Mouse (Mus musculus) T-helper 17 cell (primary cell): ENCODE measurements around the gene Ssr4.
"Not testable (repeated sequence)": the region's sequence is repeated elsewhere in the genome, so short reads cannot be mapped to it uniquely, and the experiment has no call there.

Experiments used
- in situ Hi-C, 2 experiments: fragments of 300-600 bp; cut with MboI, MseI; formaldehyde crosslinking; loops; 1 replicate in 1 of 2; 2 replicates in 1 of 2; pipeline ENCODE4 v1.15.1; 2025; ENCODE audit warnings: high pct_unique_total_duplicates in 2 of 2

The Ssr4 gene

DNA sequence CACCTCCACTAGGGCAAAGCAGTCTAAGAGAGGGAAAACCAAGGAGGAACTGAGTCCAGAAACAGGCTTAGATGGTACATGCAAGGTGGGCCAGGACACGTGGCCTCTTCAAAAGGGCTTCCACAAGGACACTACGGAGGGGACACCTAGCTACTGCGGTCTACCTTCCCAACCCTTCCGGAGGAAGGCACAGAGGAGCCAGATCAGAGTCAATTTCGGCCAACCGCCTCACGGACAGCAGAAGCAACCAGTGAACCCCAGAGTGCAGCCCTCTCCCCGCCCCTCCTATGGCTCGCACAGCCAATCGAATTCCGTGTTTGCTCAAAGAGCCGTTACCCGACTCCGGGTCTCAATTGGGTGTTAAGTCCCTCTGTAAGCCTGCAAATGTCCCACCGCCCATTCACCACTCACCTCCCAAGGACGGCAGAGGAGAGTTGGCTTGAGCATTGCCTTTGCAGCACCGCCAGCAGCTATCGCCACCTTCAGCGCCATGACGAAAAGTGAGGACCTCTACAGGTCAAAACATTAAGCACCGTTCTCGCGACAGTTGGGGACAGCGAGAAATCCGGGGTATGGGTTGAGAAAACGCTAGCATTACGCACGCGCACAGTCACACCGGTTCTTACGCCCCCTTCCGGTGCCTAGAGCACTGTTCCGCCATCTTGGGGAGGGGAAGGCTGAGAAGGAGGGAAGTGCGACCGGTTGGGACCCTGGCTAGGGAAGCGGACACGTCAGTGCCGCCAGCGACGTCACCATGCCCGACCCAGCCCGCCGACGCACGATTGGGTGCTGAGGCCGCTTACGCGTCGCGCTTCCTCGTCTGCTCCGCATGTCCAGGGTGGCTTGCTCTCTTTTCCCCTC, at the start of gene Ssr4, which contains the start of gene Idh3g:
TSS of gene Ssr4 (plus strand) at position 665 of the 861 bp plus-strand sequence.
TSS of gene Idh3g (minus strand) at position 534 of the 861 bp plus-strand sequence.
- in situ Hi-C loops = no loop called here

DNA sequence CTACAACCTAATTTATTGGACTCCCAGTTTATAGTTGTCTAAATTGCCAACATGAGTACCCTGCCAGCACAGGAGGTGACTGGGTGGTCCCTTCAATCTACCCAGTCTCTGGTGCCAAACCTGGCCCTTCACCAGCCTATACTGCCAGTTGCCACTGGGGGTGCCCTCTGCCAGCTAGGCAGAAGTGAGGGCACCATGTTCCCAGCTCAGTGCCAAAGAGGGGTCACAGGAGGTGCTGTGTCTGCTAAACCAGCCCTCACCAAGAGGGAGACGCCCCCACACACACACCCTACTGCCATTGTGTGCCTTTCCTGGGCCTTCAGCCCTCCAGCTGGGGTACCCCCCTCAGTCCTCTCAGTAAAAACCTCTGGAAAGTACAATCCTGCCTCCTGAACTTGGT, 48.7 kb upstream of the Ssr4 start:
- in situ Hi-C loops = no loop called here

DNA sequence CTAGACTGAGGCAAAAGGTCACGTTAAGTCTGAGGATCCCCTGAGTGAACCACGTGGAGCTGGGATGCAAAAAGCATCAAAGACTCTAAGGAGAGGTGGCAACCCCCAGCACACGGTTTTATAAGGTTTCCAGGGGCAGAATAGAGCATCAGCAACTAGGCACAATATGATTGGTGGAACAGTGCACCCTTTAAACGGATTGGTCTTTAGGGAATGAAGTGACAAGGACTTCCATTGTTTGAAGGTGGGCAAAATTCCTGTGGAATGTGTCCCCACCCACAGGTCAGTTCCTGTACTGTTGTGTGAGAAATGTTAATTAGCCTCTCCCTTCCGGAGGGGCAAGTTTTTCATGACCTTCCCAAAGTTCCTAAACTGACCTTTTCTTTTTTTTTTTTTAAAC, 47.7 kb upstream of the Ssr4 start:
- in situ Hi-C loops = no loop called here

DNA sequence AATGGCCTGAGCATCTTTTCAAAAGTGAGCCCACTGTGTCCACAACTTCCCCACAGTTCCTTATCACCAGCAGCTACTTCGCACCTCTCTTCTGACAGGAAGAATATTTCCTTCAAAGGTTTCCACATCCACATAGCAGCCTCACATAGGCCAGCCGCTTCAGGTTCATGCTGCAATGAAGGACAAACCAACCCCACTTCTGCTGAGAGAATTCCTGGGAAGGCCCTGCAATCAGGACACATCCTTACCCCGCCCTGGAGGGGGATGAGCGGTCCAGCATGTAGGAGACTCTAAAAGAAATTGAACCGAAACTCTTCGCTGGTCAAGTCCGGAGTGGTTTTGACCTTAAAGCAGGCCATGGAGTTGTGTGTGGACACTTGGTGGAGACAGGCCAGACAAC, 47.0 kb upstream of the Ssr4 start:
- in situ Hi-C loops = not testable (repeated sequence)

DNA sequence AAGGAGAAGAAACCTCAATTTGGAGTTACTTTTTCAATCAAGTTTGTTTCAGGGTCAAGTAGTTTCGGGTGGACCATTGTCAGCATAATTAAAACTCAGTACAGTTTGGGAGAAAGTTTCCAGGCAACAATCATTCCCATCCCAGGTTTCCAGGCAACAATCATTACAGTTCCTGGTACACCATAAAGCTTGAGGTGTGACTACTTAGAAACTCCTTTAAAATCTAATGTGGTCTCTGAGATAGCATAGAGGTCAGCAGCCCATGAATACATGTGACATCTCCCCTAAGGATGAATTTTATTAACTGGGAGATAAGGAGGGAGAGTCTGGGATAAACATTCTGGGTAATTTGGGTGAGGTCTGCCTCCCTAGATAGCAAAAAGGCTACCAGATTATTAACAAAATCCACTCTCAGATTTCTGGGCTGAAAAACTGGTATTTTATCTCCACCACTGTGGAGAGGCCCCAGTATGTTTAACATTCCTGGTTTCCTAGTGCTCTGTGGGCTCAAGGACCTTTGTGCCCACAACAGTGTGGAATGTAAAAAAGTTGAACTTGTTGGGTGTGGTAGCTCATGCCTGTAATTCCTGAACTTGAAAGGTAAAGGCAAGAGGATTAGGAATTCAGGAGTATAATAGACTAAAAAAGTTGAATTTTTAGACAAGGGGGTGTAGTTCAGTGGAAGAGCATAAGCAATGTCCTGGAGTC, 41.9 kb upstream of the Ssr4 start:
- in situ Hi-C loops = no loop called here

DNA sequence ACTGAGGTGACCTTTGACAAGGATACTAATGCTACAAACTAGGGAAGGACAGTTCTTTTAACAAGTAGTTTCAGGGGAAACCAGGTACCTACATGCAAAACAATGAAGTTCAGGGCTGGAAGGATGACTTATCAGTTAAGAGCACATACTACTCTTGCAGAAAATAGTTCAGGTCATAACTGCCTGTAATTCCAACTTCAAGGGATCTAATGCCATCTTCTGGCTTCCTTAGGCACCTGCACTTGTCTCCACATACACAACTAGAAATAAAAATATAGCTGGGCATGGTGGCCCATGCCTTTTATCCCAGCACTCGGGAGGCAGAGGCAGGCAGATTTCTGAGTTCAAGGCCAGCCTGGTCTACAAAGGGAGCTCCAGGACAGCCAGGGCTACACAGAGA, 37.9 kb upstream of the Ssr4 start:
- in situ Hi-C loops = no loop called here

DNA sequence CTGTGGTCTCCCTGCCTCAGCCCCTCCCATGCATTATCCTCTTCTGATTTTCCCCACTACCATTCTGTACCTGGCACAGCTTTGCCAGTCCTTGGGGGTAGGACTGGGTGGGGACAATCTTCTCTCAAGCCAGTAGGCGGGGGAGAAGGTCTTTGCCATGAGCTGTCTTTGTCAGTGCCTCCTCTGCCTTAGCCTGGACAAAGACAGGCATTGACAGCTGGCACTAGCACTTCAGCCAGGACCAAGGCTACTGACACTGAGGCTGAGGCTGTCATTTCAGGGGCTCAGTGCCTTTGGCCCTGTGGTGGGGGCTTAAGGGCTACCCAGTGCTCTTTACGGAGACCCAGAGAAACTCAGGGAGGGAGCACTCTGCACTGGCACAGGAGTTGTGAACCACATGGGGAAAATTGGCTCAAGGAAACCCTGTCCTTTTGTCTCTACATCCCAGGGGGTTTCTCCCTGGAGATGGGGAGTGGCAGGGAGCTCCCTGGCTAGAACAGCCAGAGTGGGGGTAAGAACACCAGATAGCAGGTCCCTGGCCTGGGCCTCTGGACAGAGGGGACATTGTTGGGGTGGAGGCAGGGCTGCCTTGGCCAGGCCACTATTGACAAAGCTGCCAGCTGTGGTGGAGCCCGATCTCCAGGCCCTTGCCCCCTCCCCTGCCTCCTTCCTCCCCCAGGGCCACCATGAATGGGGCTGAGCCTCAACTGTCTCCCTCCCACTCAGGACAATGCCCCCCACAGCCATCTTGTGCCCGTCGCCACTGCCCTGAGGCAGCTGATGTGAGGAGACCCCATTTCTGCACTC, 30.3 kb upstream of the Ssr4 start, which contains the start of gene Plxnb3:
TSS of gene Plxnb3 (plus strand) at position 757 of the 807 bp plus-strand sequence.
- in situ Hi-C loops = no loop called here

DNA sequence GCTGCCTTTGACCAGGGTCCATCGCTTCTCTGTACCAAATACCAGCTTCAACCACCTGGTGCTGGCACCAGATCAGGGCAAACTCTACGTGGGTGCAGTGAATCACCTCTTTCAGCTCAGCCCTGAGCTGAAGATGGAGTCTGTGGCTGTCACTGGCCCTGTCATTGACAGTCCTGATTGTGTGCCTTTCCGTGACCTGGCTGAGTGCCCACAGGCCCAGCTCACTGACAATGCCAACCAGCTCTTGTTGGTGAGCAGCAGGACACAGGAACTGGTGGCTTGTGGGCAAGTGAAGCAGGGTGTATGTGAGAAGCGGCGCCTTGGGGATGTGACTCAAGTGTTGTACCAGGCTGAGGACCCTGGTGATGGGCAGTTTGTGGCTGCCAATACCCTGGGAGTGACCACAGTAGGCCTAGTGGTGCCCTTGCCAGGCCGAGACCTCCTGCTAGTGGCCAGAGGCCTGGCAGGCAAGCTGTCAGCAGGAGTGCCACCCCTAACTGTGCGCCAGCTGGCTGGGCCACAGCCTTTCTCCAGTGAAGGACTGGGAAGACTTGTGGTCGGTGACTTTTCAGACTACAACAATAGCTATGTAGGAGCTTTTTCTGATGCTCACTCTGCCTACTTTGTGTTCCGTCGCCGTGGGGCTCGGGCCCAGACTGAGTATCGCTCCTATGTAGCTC, 28.1 kb upstream of the Ssr4 start:
- in situ Hi-C loops = no loop called here

DNA sequence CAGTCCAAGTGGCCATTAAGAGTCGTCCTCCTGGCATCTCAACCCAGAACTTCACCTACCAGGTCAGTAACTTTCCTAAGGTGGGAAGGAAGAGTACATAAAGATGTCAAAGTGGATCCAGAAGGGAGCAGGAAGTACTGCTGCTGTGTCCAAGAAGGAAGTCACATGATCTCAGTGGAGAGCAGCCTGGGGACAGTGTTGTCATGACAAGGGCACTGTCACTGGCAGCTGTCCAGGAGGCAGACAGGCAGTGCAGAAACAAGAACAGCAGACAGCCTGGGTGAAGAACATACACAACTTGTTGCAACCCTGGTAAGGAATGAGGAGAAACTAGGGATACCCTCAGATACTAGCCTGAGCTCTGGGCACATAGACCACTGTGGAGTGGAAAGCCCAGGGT, 21.5 kb upstream of the Ssr4 start:
- in situ Hi-C loops = loop anchor here in 1 of 2 experiments (10.0 kb wide), 1 partner anchor 1411 kb away; no protein-coding TSS in a partner anchor

DNA sequence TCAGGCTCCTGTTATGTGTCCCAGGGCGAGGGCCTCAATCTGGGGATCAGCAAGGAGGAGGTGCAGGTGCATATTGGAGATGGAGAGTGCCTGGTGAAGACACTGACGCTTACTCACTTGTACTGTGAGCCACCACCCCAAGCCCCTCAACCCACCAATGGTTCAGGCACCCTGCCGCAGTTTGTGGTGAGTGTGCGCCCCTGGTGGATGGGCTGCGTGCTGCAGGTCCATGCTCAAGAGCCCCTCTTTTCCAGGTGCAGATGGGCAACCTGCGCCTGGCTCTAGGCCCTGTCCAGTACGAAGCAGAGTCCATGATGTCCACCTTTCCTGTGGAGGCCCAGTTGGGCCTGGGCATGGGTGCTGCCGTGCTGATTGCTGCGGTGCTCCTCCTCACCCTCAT, 19.6 kb upstream of the Ssr4 start:
- in situ Hi-C loops = loop anchor here in 1 of 2 experiments (10.0 kb wide), 1 partner anchor 1412 kb away; no protein-coding TSS in a partner anchor

DNA sequence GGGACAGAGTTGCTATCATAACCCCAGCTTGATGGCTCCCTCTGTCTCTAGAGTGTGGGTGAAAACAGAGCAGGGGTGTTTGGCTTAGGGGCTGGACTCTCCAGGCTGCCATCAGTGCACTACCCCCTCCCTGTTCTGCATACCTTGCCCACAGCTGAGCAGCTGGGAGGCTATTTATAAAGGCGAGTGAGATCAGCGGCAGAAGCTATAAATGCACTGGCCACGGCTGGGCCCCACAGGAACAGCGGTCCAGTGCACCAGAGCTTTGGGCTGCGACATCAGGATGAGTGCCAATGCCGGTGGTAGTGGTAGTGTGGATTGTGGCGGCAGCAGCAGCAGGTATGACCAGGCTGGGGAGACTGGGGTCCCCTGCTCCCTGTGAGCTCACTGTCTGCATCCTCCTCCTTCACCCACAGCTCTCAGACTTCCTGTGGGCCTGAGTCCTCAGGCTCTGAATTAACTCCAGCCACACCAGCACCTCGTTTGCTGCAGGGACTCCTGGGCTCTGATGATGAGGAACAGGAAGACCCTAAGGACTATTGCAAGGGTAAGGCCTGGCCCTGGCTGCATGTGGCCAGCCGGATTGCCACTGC, 12.6 kb upstream of the Ssr4 start, which contains the start of gene Srpk3:
TSS of gene Srpk3 (plus strand) at position 238 of the 593 bp plus-strand sequence.
- in situ Hi-C loops = no loop called here

DNA sequence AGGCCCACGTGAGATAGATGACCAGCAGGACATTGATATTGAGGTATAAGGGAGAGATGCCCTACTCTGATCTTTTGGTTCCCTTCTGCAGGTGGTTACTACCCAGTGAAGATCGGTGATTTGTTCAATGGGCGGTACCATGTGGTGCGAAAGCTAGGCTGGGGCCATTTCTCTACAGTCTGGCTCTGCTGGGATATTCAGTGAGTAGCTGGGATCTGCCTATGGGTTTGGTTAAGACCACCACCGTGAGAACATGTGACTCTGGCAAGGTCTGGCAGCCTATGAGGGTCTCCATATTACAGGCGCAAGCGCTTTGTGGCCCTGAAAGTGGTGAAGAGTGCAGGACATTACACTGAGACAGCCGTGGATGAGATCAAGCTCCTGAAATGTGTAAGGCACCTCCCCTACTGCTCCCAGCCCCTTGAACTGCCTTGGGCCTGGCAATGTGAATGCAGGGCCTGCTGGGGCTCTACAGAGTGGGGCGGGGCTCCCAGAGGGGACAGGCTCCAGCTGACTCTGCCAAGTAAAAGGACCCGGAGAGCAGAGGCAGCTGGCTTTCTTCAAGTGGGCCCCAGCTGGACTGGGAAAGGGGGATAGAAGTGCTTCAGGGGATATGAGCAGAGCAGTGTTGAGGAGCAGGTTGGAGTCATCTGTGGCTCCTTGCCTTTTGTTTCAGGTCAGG, 11.9 kb upstream of the Ssr4 start:
- in situ Hi-C loops = no loop called here

DNA sequence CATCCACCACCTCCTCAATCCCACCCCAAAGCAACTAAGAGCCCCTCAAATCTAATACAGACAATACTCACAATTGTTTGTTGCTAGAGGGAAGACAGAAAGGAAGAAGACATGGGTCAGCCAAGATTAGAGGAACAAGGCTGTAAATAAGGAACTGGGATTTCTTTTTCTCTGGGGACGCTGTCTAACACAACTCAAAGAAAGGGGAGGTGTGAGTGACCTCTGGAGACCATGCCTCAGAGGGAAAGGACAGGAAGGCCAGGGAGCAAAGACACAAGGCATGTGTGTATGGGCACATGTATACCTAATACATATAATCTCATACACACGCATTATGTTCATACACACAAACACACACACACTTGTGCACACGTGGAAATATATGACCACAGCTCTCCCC, 4.6 kb upstream of the Ssr4 start:
- in situ Hi-C loops = no loop called here

DNA sequence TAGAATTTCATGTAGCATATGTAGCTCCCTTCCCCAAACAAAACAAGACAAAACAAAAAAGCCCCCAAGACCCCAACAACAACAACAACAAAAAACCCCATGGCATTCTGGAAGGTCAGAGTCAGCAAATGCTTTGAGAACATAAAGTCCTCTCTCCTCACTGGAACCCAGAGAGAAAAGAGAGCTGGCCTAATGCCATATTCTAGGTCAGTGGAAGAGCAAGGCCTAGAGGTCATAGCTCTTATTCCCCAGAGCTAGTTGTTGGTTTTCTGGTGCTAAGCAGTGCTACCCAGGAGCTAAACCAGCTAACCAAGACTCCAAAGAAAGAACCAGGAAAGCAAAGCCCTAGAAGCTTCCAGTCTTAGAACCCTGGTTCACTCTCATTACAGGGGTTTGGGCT, 1.2 kb upstream of the Ssr4 start:
- in situ Hi-C loops = no loop called here

DNA sequence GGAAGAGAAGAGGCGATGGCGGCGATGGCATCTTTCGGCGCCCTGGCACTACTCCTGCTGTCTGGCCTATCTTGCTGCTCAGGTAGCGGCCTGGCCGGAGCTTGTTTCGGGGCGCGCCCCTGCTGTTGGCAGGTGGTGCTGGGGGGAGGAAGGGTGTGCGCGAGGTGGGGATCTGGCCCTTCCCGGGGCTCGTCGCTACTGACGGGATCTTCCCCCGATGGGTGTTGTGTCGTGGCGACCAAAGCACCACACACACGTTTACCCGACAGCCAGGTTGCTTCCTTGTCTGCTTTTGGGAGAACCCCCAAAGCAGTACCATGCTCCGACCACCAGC, 364 bp downstream of the Ssr4 start:
- in situ Hi-C loops = no loop called here

DNA sequence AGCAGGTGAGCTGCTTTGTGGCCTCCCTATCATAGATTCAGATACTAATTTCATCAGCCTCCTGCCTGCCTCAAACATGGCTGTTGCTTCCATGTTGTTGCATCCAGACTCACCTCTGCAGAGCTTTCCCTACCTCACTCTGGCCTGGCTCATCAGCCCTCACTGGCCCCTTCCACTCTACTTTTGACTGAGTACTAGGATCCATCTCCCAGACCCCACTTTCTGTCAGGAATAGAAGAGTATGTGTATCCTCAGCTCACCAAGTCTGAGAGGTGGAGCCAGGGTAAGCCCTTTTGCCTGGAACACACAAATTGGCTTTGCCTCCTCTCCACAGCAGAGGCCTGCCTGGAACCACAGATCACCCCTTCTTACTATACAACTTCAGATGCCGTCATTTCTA, 1.7 kb downstream of the Ssr4 start:
- in situ Hi-C loops = no loop called here

DNA sequence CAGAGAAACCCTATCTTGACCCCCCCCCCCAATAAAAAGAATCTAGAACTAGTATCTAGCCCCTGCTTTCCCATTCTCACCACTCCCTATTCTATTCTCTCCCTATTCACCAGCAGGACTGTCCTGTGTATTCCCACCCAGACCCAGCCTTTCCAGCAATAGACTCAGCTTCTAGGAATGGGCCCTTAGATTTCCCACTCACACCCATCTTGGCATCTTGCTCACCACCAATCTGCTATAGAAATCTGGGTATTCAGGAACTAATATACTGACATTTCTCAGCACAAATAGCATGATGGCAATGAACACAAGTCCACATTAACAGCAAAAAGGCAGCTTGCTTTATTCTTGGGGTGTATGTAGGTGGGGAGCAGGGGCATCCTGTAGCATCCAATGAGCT, 6.2 kb downstream of the Ssr4 start:
- in situ Hi-C loops = loop anchor here in 1 of 2 experiments (10.0 kb wide), 1 partner anchor 162 kb away; no protein-coding TSS in a partner anchor

DNA sequence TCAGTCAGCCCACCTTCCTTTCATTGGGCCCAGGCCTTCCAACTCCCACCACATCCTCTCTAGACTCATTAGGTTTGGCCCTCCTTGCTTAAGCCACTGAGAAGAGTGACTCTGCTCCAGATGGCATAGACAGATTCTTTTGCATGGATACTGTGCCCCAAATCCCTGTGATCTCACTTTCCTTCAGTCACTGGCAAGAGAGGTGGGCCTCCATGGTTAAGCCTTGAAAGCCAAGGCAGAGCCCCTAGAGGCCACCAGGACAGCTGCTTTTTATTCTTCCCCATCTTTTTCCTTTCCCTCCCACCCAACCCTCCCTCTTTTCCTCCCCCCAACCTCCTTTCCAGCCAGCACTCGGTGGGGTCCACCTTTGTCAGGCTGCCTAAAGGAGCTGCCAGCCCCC, 6.7 kb downstream of the Ssr4 start:
- in situ Hi-C loops = loop anchor here in 1 of 2 experiments (10.0 kb wide), 1 partner anchor 161 kb away; no protein-coding TSS in a partner anchor

DNA sequence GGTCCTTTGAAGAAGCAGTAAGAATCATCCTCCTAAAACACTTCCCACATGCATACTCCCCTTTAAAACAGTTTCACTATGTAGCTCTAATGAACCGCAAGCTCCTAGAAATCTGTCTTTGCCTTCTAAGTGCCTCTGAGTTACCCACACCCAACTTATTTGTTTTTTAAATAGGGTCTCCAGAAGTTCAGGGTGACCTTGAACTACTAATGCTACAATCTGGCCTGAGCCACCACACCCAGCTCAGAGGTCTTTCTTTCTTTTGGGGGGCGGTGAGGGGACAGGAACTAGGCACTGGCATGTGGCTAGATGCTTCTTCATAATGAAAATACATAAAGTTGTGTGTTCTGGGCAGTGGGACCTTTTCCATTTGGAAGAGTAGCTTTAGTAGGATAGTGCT, 10.7 kb downstream of the Ssr4 start:
- in situ Hi-C loops = loop anchor here (5.0 to 10.0 kb wide), 3 partner anchors 100 to 157 kb away; partner anchors contain the start of gene L1cam (in 1 of the 2)

DNA sequence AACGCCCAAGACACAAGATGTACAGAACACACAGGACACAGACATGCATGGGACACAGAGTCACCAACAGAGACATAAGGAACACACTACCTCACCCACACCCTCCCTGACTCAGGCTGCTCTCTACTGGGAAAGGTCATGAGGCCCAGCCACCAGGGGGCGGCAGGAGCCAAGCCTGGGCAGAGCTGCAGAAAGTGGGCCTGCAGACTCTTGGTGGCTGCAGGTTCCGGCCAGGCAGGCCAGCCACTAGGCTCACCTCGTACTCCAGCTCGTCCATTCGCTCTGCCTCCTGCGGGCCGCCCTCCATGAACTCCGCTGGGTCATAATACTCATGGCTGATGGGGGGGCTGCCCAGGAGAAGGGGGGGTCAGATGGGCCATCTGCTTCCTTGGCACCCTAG, 11.7 kb downstream of the Ssr4 start:
- in situ Hi-C loops = loop anchor here (5.0 to 10.0 kb wide), 3 partner anchors 99 to 156 kb away; partner anchors contain the start of gene L1cam (in 1 of the 2)
